In genomic region chr2:134640398-134640797, GRCm38 (mm10) we compare ENCODE assay signal across 13 mouse cellular contexts.
"Had no signal": no experiment of that assay in that cellular context is flagged by ENCODE, and none has a peak within 500 bp of the region (broad histone marks: within the 10 kb centered on the region; RNA-seq: fewer than 3 reads in every experiment).

No protein-coding gene starts in this region.

- H3K4me2 ChIP-seq: limb, embryonic 13.5 days had no signal

- H3K9me3 ChIP-seq: limb, embryonic 13.5 days had no signal

- H3K9ac ChIP-seq: limb, embryonic 13.5 days; liver, embryonic 14.5 days had no signal

- H3K27me3 ChIP-seq: limb, embryonic 13.5 days had no signal

- H3K4me3 ChIP-seq: layer of hippocampus, adult 2 months; limb, embryonic 13.5 days had no signal

- DNase-seq: kidney, adult 11 months; kidney, adult 9 months; kidney, postnatal 4 days; left cerebral cortex, postnatal 4 days; lung, adult 18-20 months; right cerebral cortex, adult 18-20 months; right cerebral cortex, postnatal 25 days; thymus, postnatal 4 days had no signal

- H3K27ac ChIP-seq: kidney, postnatal 0 days; layer of hippocampus, adult 2 months; limb, embryonic 13.5 days; liver, embryonic 14.5 days; stomach, postnatal 0 days had no signal

- H3K36me3 ChIP-seq: limb, embryonic 13.5 days had no signal
